Mouse (Mus musculus) cortical plate, adult 2 months (tissue): ENCODE results near the gene Gm49486. TPM values are rescaled to one million over a fixed set of nuclear protein-coding genes. Genes with fewer than 3 reads are reported as not detected.

Experiments
- H3K27ac ChIP-seq: fragments of 200-500 bp; 2 replicates; pipeline ENCODE4 v1.5.1; 2012; ENCODE audit warnings: low read length, control low read depth, inconsistent platforms; ENCODE audit not compliant: insufficient read depth
- H3K4me1 ChIP-seq: fragments of 200-500 bp; 2 replicates; pipeline ENCODE4 v1.6.1; 2011; ENCODE audit warnings: low read length; ENCODE audit not compliant: control insufficient read depth, insufficient read depth
- H3K4me3 ChIP-seq: fragments of 200-500 bp; 2 replicates; pipeline ENCODE4 v1.5.1; 2011; ENCODE audit warnings: mild to moderate bottlenecking, low read length, control low read depth; ENCODE audit not compliant: insufficient read depth
- CTCF ChIP-seq: fragments of 200-500 bp; IDR thresholded peaks from 2 replicates; pipeline ENCODE4 v1.5.1; 2011; ENCODE audit warnings: mild to moderate bottlenecking, control low read depth, low read length; ENCODE audit not compliant: insufficient read depth; ENCODE audit errors: extremely low read depth
- POLR2A ChIP-seq: fragments of 200-500 bp; IDR thresholded peaks from 2 replicates; pipeline ENCODE4 v1.6.1; 2011; ENCODE audit warnings: mild to moderate bottlenecking, low read length, control low read depth; ENCODE audit not compliant: insufficient read depth; ENCODE audit errors: extremely low read depth
- polyA plus RNA-seq: library from polyadenylated mRNA; depleted of rRNA; stranded (reverse); fragments of >200 nt; gene quantifications from 2 replicates; pipeline ENCODE4 v1.2.3, GENCODE M21; 2012

The Gm49486 gene
- polyA plus RNA-seq, 1 experiment = 1.2 TPM

- Histone ChIP-seq H3K4me3 (no peak overlapping the region), H3K27ac (no peak overlapping the region), H3K4me1 (no peaks in the 10 kb centered on the region)
- TF ChIP-seq CTCF = no peak
These were observed 52.2 kb downstream of the Gm49486 start for GRCm38 (mm10) chr15:79281389-79281788.

- Histone ChIP-seq H3K27ac (no peak overlapping the region), H3K4me1 (no peaks in the 10 kb centered on the region), H3K4me3 (no peak overlapping the region)
- TF ChIP-seq POLR2A (no peak), CTCF (no peak)
These were observed 53.2 kb downstream of the Gm49486 start for GRCm38 (mm10) chr15:79282434-79282833.

DNA sequence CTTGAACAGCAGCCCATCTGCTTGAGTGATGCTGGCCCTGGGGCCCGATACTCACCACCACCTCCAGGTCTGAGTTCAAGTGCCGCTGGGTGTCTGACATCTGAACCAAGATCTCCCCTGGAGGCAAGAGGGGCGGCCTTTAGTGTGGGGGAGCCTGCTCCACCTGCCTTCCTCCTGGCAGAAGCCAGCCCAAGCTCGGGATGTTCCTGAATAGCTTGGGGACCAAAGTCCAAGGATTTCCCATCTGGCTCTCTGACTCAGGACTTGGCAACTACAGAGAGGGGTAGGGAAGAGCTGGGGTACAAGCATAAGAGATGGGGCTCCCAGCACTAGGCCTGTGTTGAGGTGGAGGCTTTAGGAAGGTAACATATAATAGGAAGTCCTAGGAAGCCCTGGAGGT is 54.2 kb downstream of the Gm49486 start:
- Histone ChIP-seq H3K4me3 (no peak overlapping the region), H3K27ac (no peak overlapping the region)
- TF ChIP-seq POLR2A = no peak
- TF ChIP-seq CTCF = no peak

GRCm38 (mm10) chr15:79285399-79285798 is 56.2 kb downstream of the Gm49486 start, which contains the start of gene Baiap2l2:
Gene Baiap2l2 (minus strand): TSS chr15:79285537.
- no peak for TF ChIP-seq POLR2A
- no peaks in the 10 kb centered on the region for H3K4me1 ChIP-seq
- H3K4me3 ChIP-seq = no peak within 1 kb of the TSS
- no peak within 1 kb of the TSS for H3K27ac ChIP-seq

More for the DNA sequence above, 54.2 kb downstream of the Gm49486 start:
- no peaks in the 10 kb centered on the region for H3K4me1 ChIP-seq

DNA sequence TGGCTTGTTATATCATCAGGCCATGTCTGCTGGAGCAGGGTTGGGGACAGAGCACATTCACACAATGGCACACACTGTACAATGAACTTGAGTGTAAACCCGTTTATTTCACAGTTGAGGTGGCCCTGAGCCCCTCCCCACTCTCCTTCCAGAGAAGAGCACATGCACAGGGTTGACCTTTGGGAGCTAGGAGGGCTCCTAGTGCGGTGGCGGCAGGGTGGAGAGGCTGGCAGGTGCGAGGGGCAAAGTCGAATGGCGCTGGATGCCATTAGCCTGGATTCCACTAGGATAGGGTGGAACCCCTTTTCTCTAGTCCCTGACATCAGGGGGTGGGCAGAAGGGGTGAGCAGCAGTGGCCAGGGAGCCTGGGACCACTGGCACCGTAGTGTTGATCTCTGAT is 57.0 kb downstream of the Gm49486 start:
- TF ChIP-seq POLR2A = no peak
- no peak for TF ChIP-seq CTCF
- Histone ChIP-seq H3K27ac (no peak overlapping the region), H3K4me3 (no peak overlapping the region), H3K4me1 (no peaks in the 10 kb centered on the region)

GRCm38 (mm10) chr15:79287091-79287490 is 57.9 kb downstream of the Gm49486 start:
- no peak overlapping the region for H3K27ac ChIP-seq
- H3K4me1 ChIP-seq = no peaks in the 10 kb centered on the region
- TF ChIP-seq POLR2A = no peak
- no peak for TF ChIP-seq CTCF
- H3K4me3 ChIP-seq = no peak overlapping the region

GRCm38 (mm10) chr15:79288387-79288786 is 59.2 kb downstream of the Gm49486 start:
- TF ChIP-seq POLR2A (no peak), CTCF (no peak)
- H3K4me3 ChIP-seq = no peak overlapping the region
- no peaks in the 10 kb centered on the region; the same call in 1 of the 2 replicates for H3K4me1 ChIP-seq
- H3K27ac ChIP-seq = no peak overlapping the region

GRCm38 (mm10) chr15:79289441-79289840 is 60.2 kb downstream of the Gm49486 start:
- no peak overlapping the region for H3K4me3 ChIP-seq
- TF ChIP-seq POLR2A (no peak), CTCF (no peak)
- no peak overlapping the region for H3K27ac ChIP-seq
- H3K4me1 ChIP-seq = no peaks in the 10 kb centered on the region; the same call in 1 of the 2 replicates

DNA sequence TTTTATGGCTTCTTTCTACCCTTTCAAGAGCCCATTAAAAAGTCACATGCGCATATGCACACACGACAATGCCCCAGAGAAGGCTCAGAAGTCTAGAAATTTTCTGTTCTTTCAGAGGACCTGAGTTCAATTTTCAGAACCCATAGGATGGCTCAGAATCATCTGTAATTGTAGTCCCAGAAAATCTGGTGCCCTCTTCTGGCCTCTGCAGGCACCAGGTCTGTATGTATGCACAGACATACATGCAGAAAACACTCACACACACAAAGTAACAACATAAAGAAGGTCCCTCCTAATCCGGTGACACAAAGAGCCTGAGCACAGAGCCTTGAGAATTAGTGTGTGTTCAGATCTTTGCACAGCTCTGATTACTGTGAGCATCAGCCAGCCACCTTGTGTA is 61.1 kb downstream of the Gm49486 start:
- no peak overlapping the region for H3K4me3 ChIP-seq
- no peak for TF ChIP-seq CTCF
- no peak for TF ChIP-seq POLR2A
- H3K4me1 ChIP-seq = no peaks in the 10 kb centered on the region; the same call in 1 of the 2 replicates
- no peak overlapping the region for H3K27ac ChIP-seq

- H3K27ac ChIP-seq = no peak overlapping the region
- H3K4me3 ChIP-seq = no peak overlapping the region
- H3K4me1 ChIP-seq = no peaks in the 10 kb centered on the region; the same call in 1 of the 2 replicates
- no peak for TF ChIP-seq CTCF
- no peak for TF ChIP-seq POLR2A
These were observed 63.6 kb downstream of the Gm49486 start for GRCm38 (mm10) chr15:79292779-79293178.
